Mouse (Mus musculus): ENCODE measurements around the gene Psmc3. TPM values are rescaled to one million over a fixed set of nuclear protein-coding genes. Genes with fewer than 3 reads are reported as not detected.

Psmc3 gene
- polyA plus RNA-seq, 1 experiment from 2014 or later: 232 TPM

- DNase-seq: no peak
- Histone ChIP-seq H3K36me3 (ENCODE audit: control insufficient read depth, insufficient read depth, low read length) (no peaks in the 10 kb centered on the region), H3K27ac (replicated peaks; ENCODE audit: low read depth, low read length) (no peak within 1 kb of the TSS), H3K4me1 (ENCODE audit: control insufficient read depth, insufficient read depth, low read length) (no peaks in the 10 kb centered on the region), H3K9ac (replicated peaks; ENCODE audit: low read length) (no peak within 1 kb of the TSS), H3K4me3 (replicated peaks; ENCODE audit: low read depth, low read length) (no peak within 1 kb of the TSS), H3K27me3 (ENCODE audit: control insufficient read depth, insufficient read depth, low read length) (no peaks in the 10 kb centered on the region), H3K4me2 (ENCODE audit: low read length) (no peak within 1 kb of the TSS), H3K9me3 (ENCODE audit: control insufficient read depth, low read length) (no peaks in the 10 kb centered on the region)
- 84% methylated on average over 13 of the region's 13 CpGs for WGBS
- no peak for ATAC-seq (ENCODE audit: low FRiP score, low TSS enrichment)
Observed at GRCm38 (mm10) chr2:91081775-91082695, 28.2 kb downstream of the Psmc3 start, which contains the start of gene Spi1. Spi1 (plus strand) TSS chr2:91082390.

DNA sequence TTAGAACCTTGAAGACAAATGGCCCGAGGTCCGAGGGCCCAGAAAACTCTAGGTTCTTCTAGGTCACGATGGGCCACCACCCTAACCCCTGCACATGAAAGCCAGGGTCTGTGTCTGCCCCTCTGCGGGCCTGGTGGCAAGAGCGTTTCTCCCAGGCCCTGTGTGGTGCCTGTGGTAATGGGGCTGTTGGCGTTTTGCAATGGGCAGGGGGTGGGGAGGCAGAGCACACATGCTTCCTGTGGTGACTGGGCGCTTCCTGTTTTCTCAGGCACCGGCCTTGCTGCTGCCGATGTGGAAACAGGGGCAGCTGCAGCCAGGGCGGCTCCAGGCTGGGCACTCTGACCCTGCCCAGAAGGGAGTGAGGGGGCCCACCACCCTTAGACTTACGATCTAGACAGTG lies 29.0 kb downstream of the Psmc3 start:
- H3K9ac ChIP-seq (replicated peaks; ENCODE audit: low read length): no peak overlapping the region
- H3K4me3 ChIP-seq (replicated peaks; ENCODE audit: low read depth, low read length): no peak overlapping the region
- H3K4me1 ChIP-seq (ENCODE audit: control insufficient read depth, insufficient read depth, low read length): no peaks in the 10 kb centered on the region
- H3K36me3 ChIP-seq (ENCODE audit: control insufficient read depth, insufficient read depth, low read length): no peaks in the 10 kb centered on the region
- no peak overlapping the region for H3K27ac ChIP-seq (replicated peaks; ENCODE audit: low read depth, low read length)
- no peak for DNase-seq
- H3K27me3 ChIP-seq (ENCODE audit: control insufficient read depth, insufficient read depth, low read length): no peaks in the 10 kb centered on the region
- no peak overlapping the region for H3K4me2 ChIP-seq (ENCODE audit: low read length)
- ATAC-seq (ENCODE audit: low FRiP score, low TSS enrichment): no peak
- 76% methylated on average over 11 of the region's 11 CpGs for WGBS
- no peaks in the 10 kb centered on the region for H3K9me3 ChIP-seq (ENCODE audit: control insufficient read depth, low read length)

DNA sequence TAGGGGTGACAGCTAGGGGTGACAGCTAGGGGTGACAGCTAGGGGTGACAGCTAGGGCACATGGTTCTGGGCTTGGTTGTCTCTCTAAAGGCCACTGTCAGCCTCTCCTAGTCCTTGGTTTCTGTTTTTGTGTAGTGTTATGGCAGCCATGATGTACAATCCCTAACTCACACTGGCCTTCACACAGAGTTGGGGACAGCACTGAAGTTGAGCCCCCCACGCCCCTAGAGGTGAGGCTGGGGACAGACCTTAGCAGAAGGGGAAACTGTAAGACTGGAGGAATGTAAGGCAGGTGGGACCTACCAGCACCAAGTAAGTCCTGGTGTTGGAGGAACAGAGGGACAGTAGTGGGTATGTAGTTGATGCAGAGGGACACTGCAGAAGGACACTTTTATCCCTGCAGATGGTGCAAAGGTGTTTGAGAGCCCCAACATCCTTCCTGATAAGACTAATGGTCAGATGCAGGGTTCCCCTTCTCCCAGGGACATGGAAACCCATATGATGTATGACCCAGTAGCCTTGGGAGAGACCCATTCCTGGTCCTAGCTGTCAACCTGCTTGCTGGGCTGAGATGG lies 29.6 kb downstream of the Psmc3 start:
- no peak overlapping the region for H3K4me3 ChIP-seq (replicated peaks; ENCODE audit: low read depth, low read length)
- no peaks in the 10 kb centered on the region for H3K9me3 ChIP-seq (ENCODE audit: control insufficient read depth, low read length)
- no peaks in the 10 kb centered on the region for H3K4me1 ChIP-seq (ENCODE audit: control insufficient read depth, insufficient read depth, low read length)
- 29% methylated on average over 1 of the region's 1 CpGs for WGBS
- no peaks in the 10 kb centered on the region for H3K27me3 ChIP-seq (ENCODE audit: control insufficient read depth, insufficient read depth, low read length)
- no peak for ATAC-seq (ENCODE audit: low FRiP score, low TSS enrichment)
- no peak overlapping the region for H3K9ac ChIP-seq (replicated peaks; ENCODE audit: low read length)
- H3K36me3 ChIP-seq (ENCODE audit: control insufficient read depth, insufficient read depth, low read length): no peaks in the 10 kb centered on the region
- DNase-seq: no peak
- no peak overlapping the region for H3K4me2 ChIP-seq (ENCODE audit: low read length)
- H3K27ac ChIP-seq (replicated peaks; ENCODE audit: low read depth, low read length): no peak overlapping the region

DNA sequence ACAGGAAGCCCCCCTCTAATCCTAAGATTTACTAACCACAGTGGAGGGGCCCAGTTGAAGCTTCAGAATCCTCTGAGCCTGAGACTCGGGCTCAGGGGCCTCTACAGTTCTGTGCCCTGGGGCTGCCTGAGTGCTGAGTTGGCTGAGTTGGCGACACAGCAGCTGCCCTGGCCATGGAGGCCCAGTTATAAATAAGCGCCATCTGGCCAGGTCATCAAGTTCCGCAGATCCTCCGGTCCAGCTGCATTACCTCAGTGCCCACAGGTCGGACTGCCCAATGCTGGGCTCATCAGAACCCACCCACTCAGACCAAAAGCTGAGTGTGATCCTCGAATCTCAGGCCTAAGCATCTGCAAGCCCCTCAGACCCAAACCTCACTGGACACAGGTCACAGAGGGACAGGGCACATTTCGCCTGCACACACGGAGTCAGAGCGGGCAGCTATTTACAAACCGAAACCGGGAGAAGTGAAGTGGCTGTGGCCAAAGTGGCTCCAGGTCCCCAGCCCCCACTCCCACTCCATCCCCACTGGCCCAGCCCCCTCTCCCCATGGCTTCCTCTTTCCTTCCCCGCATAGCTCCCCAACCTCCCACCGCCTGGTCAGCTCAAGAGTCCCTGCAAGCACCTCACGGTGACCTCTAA lies 30.5 kb downstream of the Psmc3 start:
- ATAC-seq (ENCODE audit: low FRiP score, low TSS enrichment): no peak
- no peak overlapping the region for H3K9ac ChIP-seq (replicated peaks; ENCODE audit: low read length)
- H3K27me3 ChIP-seq (ENCODE audit: control insufficient read depth, insufficient read depth, low read length): no peaks in the 10 kb centered on the region
- DNase-seq: no peak
- H3K4me1 ChIP-seq (ENCODE audit: control insufficient read depth, insufficient read depth, low read length): no peaks in the 10 kb centered on the region
- H3K4me2 ChIP-seq (ENCODE audit: low read length): no peak overlapping the region
- no peak overlapping the region for H3K27ac ChIP-seq (replicated peaks; ENCODE audit: low read depth, low read length)
- WGBS: 85% methylated on average over 15 of the region's 15 CpGs
- no peaks in the 10 kb centered on the region for H3K36me3 ChIP-seq (ENCODE audit: control insufficient read depth, insufficient read depth, low read length)
- no peaks in the 10 kb centered on the region for H3K9me3 ChIP-seq (ENCODE audit: control insufficient read depth, low read length)
- no peak overlapping the region for H3K4me3 ChIP-seq (replicated peaks; ENCODE audit: low read depth, low read length)

- Histone ChIP-seq H3K36me3 (ENCODE audit: control insufficient read depth, insufficient read depth, low read length) (no peaks in the 10 kb centered on the region), H3K4me1 (ENCODE audit: control insufficient read depth, insufficient read depth, low read length) (no peaks in the 10 kb centered on the region), H3K27ac (replicated peaks; ENCODE audit: low read depth, low read length) (no peak overlapping the region), H3K9me3 (ENCODE audit: control insufficient read depth, low read length) (no peaks in the 10 kb centered on the region), H3K4me2 (ENCODE audit: low read length) (no peak overlapping the region), H3K27me3 (ENCODE audit: control insufficient read depth, insufficient read depth, low read length) (no peaks in the 10 kb centered on the region), H3K9ac (replicated peaks; ENCODE audit: low read length) (no peak overlapping the region), H3K4me3 (replicated peaks; ENCODE audit: low read depth, low read length) (no peak overlapping the region)
- ATAC-seq (ENCODE audit: low FRiP score, low TSS enrichment) (no peak), DNase-seq (no peak)
- WGBS: 88% methylated on average over 14 of the region's 14 CpGs
Observed at GRCm38 (mm10) chr2:91085494-91086391, 31.9 kb downstream of the Psmc3 start.

DNA sequence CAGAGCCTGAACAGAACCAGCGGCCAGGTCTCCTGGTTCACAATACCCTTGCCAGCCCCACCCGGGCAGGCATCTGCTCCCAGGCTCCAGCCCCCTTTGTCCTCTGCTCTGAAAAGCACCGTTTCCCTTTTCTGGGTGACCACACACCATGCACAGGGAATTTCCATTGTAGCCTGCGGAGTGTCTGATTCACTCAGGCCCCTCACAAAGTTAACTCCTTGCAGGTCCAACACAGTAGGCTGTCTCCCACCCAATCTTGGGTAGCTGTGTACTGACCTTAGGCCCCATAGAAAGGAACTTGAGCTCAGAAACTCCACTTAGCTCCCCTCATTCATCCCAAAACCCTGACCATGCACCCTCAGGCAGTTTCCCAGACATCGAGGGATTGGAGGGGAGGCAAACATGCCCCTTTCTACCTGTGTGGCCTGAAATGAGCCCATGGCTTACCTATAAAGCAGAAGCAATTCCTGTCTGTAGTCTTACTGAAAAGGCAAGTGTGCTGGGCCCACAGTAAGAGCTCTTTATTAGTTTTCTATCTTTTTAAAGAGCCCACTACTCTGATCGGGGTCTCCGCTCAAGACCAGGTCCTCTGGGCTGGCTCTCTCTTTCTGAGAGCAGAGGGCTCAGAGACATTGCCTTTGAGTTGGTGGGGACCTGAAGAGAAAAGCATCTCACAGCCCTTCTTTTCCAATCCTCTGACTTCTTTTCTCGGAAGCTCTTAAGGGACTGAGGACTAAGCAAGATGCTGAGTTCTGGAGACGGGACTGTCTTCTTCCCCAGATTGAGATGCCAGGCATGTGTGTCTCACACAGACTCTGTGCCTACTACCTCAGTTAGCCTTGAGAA lies 32.8 kb downstream of the Psmc3 start:
- Histone ChIP-seq H3K27me3 (ENCODE audit: control insufficient read depth, insufficient read depth, low read length) (no peaks in the 10 kb centered on the region), H3K27ac (replicated peaks; ENCODE audit: low read depth, low read length) (no peak overlapping the region), H3K4me1 (ENCODE audit: control insufficient read depth, insufficient read depth, low read length) (no peaks in the 10 kb centered on the region), H3K9ac (replicated peaks; ENCODE audit: low read length) (no peak overlapping the region), H3K4me3 (replicated peaks; ENCODE audit: low read depth, low read length) (no peak overlapping the region), H3K4me2 (ENCODE audit: low read length) (no peak overlapping the region), H3K9me3 (ENCODE audit: control insufficient read depth, low read length) (no peaks in the 10 kb centered on the region), H3K36me3 (ENCODE audit: control insufficient read depth, insufficient read depth, low read length) (no peaks in the 10 kb centered on the region)
- DNase-seq (no peak), ATAC-seq (ENCODE audit: low FRiP score, low TSS enrichment) (no peak)
- 59% methylated on average over 9 of the region's 9 CpGs for WGBS

DNA sequence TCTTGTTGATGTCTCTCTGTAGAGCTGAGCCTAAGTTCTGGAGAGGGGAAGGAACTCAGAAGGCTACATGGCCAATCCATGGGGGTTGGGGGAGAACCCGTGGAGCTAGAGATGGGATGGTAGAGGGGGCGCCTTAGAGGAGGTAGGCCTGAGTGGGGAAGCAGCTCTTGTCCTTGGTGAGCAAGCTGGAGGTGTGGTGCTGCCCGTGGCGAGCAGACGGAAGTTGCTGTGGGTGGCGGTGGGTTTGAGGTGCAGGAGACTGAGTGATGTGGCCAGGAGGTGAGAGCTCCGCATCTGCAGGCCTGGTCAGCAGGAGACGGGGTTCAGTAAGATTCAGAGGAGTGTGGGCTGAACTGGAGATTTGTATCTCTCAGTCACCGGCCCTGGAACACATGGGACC lies 33.6 kb downstream of the Psmc3 start:
- H3K4me3 ChIP-seq (replicated peaks; ENCODE audit: low read depth, low read length): no peak overlapping the region
- H3K4me2 ChIP-seq (ENCODE audit: low read length): no peak overlapping the region
- no peak overlapping the region for H3K27ac ChIP-seq (replicated peaks; ENCODE audit: low read depth, low read length)
- 91% methylated on average over 9 of the region's 9 CpGs for WGBS
- H3K4me1 ChIP-seq (ENCODE audit: control insufficient read depth, insufficient read depth, low read length): no peaks in the 10 kb centered on the region
- no peaks in the 10 kb centered on the region for H3K36me3 ChIP-seq (ENCODE audit: control insufficient read depth, insufficient read depth, low read length)
- H3K27me3 ChIP-seq (ENCODE audit: control insufficient read depth, insufficient read depth, low read length): no peaks in the 10 kb centered on the region
- H3K9me3 ChIP-seq (ENCODE audit: control insufficient read depth, low read length): no peaks in the 10 kb centered on the region
- H3K9ac ChIP-seq (replicated peaks; ENCODE audit: low read length): no peak overlapping the region
- DNase-seq (no peak), ATAC-seq (ENCODE audit: low FRiP score, low TSS enrichment) (no peak)

DNA sequence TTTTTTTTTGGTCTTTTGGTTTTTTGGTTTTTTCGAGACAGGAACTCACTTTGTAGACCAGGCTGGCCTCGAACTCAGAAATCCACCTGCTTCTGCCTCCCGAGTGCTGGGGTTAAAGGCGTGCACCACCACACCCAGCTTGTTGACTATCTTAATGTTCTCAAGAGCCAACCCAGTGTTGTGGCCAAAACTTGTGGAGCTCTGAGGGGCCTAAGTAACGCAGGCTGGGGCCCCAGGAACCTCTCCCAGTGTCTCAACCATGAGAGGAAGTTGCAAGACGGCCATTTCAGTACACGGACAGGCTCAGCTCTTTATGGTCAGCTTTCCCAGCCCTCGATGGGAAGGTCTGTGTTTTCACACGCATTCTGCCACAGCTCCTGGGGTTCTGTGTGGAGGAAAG lies 35.2 kb downstream of the Psmc3 start:
- DNase-seq: no peak
- Histone ChIP-seq H3K4me2 (ENCODE audit: low read length) (no peak overlapping the region), H3K27ac (replicated peaks; ENCODE audit: low read depth, low read length) (no peak overlapping the region), H3K9me3 (ENCODE audit: control insufficient read depth, low read length) (no peaks in the 10 kb centered on the region), H3K27me3 (ENCODE audit: control insufficient read depth, insufficient read depth, low read length) (no peaks in the 10 kb centered on the region), H3K36me3 (ENCODE audit: control insufficient read depth, insufficient read depth, low read length) (no peaks in the 10 kb centered on the region), H3K4me1 (ENCODE audit: control insufficient read depth, insufficient read depth, low read length) (no peaks in the 10 kb centered on the region), H3K9ac (replicated peaks; ENCODE audit: low read length) (no peak overlapping the region), H3K4me3 (replicated peaks; ENCODE audit: low read depth, low read length) (no peak overlapping the region)
- ATAC-seq (ENCODE audit: low FRiP score, low TSS enrichment): no peak
- 81% methylated on average over 9 of the region's 9 CpGs for WGBS
